Mouse (Mus musculus) midbrain, postnatal 0 days (tissue): ENCODE results near the gene Ss18l2. TPM values are rescaled to one million over a fixed set of nuclear protein-coding genes. Genes with fewer than 3 reads are reported as not detected.
A peak's percentile ranks its signal among the peaks of the same experiment; 100 is the strongest.

Experiments used
- ATAC-seq: fragments of 200-750 bp; cut with Nextera tagmentation; 2 replicates; pipeline ENCODE4 v1.8.0; 2017; ENCODE audit warnings: moderate number of reproducible peaks, mild to moderate bottlenecking, moderate TSS enrichment, moderate library complexity; ENCODE audit not compliant: low FRiP score
- DNase-seq: peaks from one replicate; pipeline ENCODE4 v3.0.0-alpha.2; 2015; ENCODE audit warnings: low spot score
- H3K27ac ChIP-seq: fragments of 300-500 bp; sonication (generic); 2 replicates; pipeline ENCODE4 v1.5.1; 2014; ENCODE audit warnings: low read depth, mild to moderate bottlenecking, low read length, mixed read lengths
- H3K27me3 ChIP-seq: fragments of 300-500 bp; sonication (generic); 2 replicates; pipeline ENCODE4 v1.6.1; 2014; ENCODE audit warnings: low read length, control low read depth, mixed read lengths; ENCODE audit not compliant: insufficient read depth
- H3K36me3 ChIP-seq: fragments of 300-500 bp; sonication (generic); 2 replicates; pipeline ENCODE4 v1.6.1; 2014; ENCODE audit warnings: low read length, control low read depth, mixed read lengths; ENCODE audit not compliant: insufficient read depth
- H3K4me1 ChIP-seq: fragments of 300-500 bp; sonication (generic); 2 replicates; pipeline ENCODE4 v1.6.1; 2014; ENCODE audit warnings: mild to moderate bottlenecking, control low read depth, antibody characterized with exemption, low read length, mixed read lengths; ENCODE audit not compliant: insufficient read depth
- H3K4me2 ChIP-seq: fragments of 300-500 bp; sonication (generic); 2 replicates; pipeline ENCODE4 v1.6.1; 2014; ENCODE audit warnings: low read depth, mild to moderate bottlenecking, low read length, mixed read lengths; ENCODE audit not compliant: poor library complexity, severe bottlenecking
- H3K4me3 ChIP-seq: fragments of 300-500 bp; sonication (generic); 2 replicates; pipeline ENCODE4 v1.5.1; 2014; ENCODE audit warnings: low read depth, mild to moderate bottlenecking, low read length, moderate library complexity
- H3K9ac ChIP-seq: fragments of 300-500 bp; sonication (generic); replicated peaks from 2 replicates; pipeline ENCODE4 v1.6.1; 2014; ENCODE audit warnings: mild to moderate bottlenecking, low read length, moderate library complexity, mixed read lengths; ENCODE audit not compliant: poor library complexity, severe bottlenecking
- H3K9me3 ChIP-seq: fragments of 300-500 bp; sonication (generic); 2 replicates; pipeline ENCODE4 v1.6.1; 2016; ENCODE audit warnings: low read length, control low read depth
- CTCF ChIP-seq: IDR thresholded peaks from 2 replicates; pipeline ENCODE4 v1.5.1; 2016; ENCODE audit warnings: antibody characterized with exemption, mild to moderate bottlenecking
- whole genome bisulfite sequencing: fragments of 180-500 bp; shearing (Covaris S2); extraction: QIAGEN DNeasy Blood & Tissue Kit; methylation state at CpG from one replicate; pipeline ENCODE4 v1.1.7; 2014; 5-methylcytosine and 5-hydroxymethylcytosine counted together
- polyA plus RNA-seq: library from polyadenylated mRNA; unstranded; fragments of >200 nt; fragmentation: Nextera tagmentation; extraction: Ambion mirVana; gene quantifications from 2 replicates; pipeline ENCODE4 v1.2.1, GENCODE M21; 2015
- total RNA-seq: library from RNA; depleted of rRNA; stranded (reverse); fragments of >200 nt; gene quantifications from 2 replicates; pipeline ENCODE4 v1.2.3, GENCODE M21; 2014

The Ss18l2 gene
- total and polyA plus RNA-seq, 2 experiments from 2014 or later = 59.6 to 204 TPM

DNA sequence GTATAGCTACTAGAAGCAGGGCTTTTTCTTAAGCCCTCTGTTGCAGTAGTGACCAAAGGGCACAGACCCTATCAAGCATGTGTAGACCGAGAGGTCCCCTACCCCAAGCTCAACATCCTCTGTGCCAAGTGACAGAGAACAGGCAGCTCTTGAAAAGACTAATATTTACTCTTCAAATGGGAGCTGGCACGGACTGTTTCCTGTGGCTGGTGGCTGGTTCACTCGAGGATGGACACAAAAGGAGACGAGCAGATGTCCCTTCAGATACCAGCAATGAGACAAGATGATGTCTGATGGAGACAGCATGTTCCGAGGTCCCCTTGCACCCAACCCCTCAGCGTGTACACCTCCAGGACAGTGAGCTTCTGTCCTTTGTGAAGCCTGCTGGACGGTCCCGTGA lies 32.7 kb upstream of the Ss18l2 start:
- DNase-seq (no peak), ATAC-seq (no peak)
- Histone ChIP-seq H3K27me3 (no peaks in the 10 kb centered on the region), H3K36me3 (peaks cover 12% of the 10 kb centered on the region), H3K4me2 (no peak overlapping the region), H3K9me3 (no peaks in the 10 kb centered on the region), H3K4me1 (no peaks in the 10 kb centered on the region), H3K4me3 (no peak overlapping the region), H3K9ac (no peak overlapping the region), H3K27ac (no peak overlapping the region)
- no peak for TF ChIP-seq CTCF
- WGBS = 82% methylated on average over 8 of the region's 8 CpGs

DNA sequence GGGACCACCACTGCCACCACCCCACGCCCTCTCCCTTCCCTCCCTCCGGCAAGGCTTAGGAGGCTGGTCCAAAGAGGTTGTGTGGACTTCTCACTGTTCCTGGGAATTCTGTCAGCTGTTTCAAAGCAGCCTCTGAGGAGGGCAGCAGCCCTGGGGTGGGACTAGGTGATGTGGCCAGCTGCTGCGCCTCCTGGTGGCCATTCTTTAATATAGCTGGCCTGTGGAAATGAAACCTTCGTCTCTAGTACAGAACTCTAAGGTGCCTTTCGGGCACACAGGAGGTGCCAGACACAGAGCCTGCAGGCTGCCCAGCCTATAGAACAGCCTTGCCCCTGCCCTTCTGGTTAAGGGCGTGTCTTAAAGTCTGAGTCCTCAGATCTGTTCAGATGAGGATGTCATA lies 30.6 kb upstream of the Ss18l2 start:
- no peak overlapping the region for H3K27ac ChIP-seq
- no peaks in the 10 kb centered on the region for H3K9me3 ChIP-seq
- H3K4me1 ChIP-seq = no peaks in the 10 kb centered on the region
- H3K27me3 ChIP-seq = no peaks in the 10 kb centered on the region
- peak; percentile 87 for TF ChIP-seq CTCF
- 19% methylated on average over 6 of the region's 6 CpGs for WGBS
- H3K9ac ChIP-seq = no peak overlapping the region
- H3K36me3 ChIP-seq = peaks cover 22% of the 10 kb centered on the region
- peak; percentile 77 for ATAC-seq
- no peak overlapping the region for H3K4me2 ChIP-seq
- H3K4me3 ChIP-seq = no peak overlapping the region
- peak; percentile 80 for DNase-seq

- ATAC-seq = no peak
- no peak for TF ChIP-seq CTCF
- WGBS = 81% methylated on average over 8 of the region's 8 CpGs
- Histone ChIP-seq H3K4me3 (no peak overlapping the region), H3K4me2 (no peak overlapping the region), H3K27me3 (no peaks in the 10 kb centered on the region), H3K36me3 (peaks cover 36% of the 10 kb centered on the region), H3K9ac (no peak overlapping the region), H3K9me3 (no peaks in the 10 kb centered on the region), H3K4me1 (no peaks in the 10 kb centered on the region), H3K27ac (no peak overlapping the region)
- DNase-seq = no peak
These were observed 28.9 kb upstream of the Ss18l2 start for GRCm38 (mm10) chr9:121681191-121681590.

DNA sequence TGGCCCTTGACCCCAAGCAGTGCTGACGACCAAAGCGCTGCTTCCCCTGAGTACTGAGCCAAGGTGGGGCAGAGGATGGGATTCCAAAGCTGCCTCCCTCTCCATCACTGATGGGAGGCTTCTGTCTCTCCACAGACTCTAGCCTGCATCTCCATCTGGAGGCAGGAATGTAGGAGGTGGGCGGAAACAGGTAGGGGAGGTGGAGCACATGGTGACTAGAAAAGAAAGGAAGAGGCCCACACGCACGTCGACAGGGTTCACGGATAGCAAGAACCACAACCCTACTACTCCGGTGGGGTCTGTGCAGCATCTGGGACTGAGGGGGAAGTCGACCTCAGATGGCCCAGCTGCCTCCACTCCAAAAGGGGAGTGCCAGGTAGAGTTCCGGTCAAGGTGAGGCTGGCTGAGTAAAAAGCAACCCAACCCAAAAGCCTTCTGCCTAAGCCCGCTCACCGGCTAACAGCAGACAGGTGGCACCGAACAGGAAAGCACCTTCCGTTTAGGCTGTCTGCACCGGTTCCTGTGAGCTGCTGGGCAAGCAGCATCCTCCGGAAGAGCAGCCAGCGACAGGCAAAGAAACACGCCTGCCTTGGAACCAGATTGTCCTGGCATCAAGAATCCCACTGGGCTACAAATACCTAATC lies 28.0 kb upstream of the Ss18l2 start:
- no peak overlapping the region for H3K9ac ChIP-seq
- H3K27me3 ChIP-seq = no peaks in the 10 kb centered on the region
- WGBS = 85% methylated on average over 18 of the region's 18 CpGs
- H3K36me3 ChIP-seq = peaks cover 36% of the 10 kb centered on the region
- no peak for TF ChIP-seq CTCF
- ATAC-seq (no peak; the same call in 1 of the 2 replicates), DNase-seq (no peak)
- no peaks in the 10 kb centered on the region for H3K4me1 ChIP-seq
- H3K27ac ChIP-seq = no peak overlapping the region
- H3K4me2 ChIP-seq = no peak overlapping the region
- no peak overlapping the region for H3K4me3 ChIP-seq
- H3K9me3 ChIP-seq = no peaks in the 10 kb centered on the region

DNA sequence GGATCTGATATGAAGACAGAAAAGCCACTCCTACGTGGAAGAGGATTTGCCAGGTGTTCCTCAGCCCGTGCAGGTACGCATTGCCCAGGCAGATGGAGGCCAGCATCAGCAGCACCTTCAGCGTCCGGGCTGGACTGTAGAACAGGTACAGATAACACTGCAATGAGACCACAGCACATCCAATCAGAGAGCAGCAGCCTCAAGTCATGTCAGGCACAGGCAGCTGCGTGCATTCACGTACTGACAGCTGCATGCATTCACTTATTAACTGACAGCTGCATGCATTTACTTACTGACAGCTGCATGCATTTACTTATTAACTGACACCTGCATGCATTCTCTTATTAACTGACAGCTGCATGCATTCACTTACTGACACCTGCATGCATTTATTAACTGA lies 25.4 kb upstream of the Ss18l2 start:
- H3K4me2 ChIP-seq = no peak overlapping the region
- H3K27me3 ChIP-seq = no peaks in the 10 kb centered on the region
- no peak for TF ChIP-seq CTCF
- no peak for ATAC-seq
- WGBS = 81% methylated on average over 7 of the region's 7 CpGs
- H3K9ac ChIP-seq = no peak overlapping the region
- no peak for DNase-seq
- H3K36me3 ChIP-seq = peaks cover 43% of the 10 kb centered on the region
- no peak overlapping the region for H3K4me3 ChIP-seq
- H3K27ac ChIP-seq = no peak overlapping the region
- no peaks in the 10 kb centered on the region for H3K9me3 ChIP-seq
- H3K4me1 ChIP-seq = no peaks in the 10 kb centered on the region; the same call in 1 of the 2 replicates

- Histone ChIP-seq H3K9me3 (no peaks in the 10 kb centered on the region), H3K4me1 (peaks cover 6% of the 10 kb centered on the region; the same call in 1 of the 2 replicates), H3K36me3 (peaks cover 31% of the 10 kb centered on the region), H3K9ac (peak overlapping the region; percentile 36; the same call in 1 of the 2 replicates), H3K27ac (peak overlapping the region; percentile 80), H3K27me3 (no peaks in the 10 kb centered on the region), H3K4me3 (peak overlapping the region; percentile 27), H3K4me2 (peak overlapping the region; percentile 54)
- TF ChIP-seq CTCF = no peak; the same call in 1 of the 2 replicates
- 16% methylated on average over 15 of the region's 15 CpGs for WGBS
- DNase-seq = peak; percentile 93
- ATAC-seq = peak; percentile 88
These were observed 19.9 kb upstream of the Ss18l2 start for GRCm38 (mm10) chr9:121690200-121690651.
